Mouse (Mus musculus) right cerebral cortex, postnatal 10 days (tissue): ENCODE data around the gene Sorcs3.

Experiments
- DNase-seq, 2 experiments: peaks; one replicate each; pipeline ENCODE4 v3.0.0; 2021; ENCODE audit warnings: low spot score in 2 of 2

The Sorcs3 gene

DNA sequence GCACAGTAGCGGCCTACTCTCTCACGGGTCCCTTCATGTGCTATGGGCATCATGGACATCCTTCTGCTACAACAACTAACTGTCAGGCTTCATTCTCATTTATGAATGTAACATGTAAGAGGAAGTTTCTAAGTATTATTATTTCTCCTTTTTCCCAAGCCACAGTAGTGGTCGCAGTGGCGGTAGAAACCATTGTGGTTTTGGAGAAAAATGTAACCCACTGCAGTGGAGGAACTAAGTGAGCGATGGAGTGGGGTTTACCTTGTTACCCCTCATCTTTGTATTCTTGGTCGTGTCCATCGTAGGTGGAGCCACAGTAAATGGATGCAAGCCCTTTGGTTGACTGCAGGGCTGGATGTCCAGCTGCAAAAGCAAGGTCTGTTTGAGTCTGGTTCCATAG lies 318.0 kb downstream of the Sorcs3 start:
- DNase-seq, result no peak

DNA sequence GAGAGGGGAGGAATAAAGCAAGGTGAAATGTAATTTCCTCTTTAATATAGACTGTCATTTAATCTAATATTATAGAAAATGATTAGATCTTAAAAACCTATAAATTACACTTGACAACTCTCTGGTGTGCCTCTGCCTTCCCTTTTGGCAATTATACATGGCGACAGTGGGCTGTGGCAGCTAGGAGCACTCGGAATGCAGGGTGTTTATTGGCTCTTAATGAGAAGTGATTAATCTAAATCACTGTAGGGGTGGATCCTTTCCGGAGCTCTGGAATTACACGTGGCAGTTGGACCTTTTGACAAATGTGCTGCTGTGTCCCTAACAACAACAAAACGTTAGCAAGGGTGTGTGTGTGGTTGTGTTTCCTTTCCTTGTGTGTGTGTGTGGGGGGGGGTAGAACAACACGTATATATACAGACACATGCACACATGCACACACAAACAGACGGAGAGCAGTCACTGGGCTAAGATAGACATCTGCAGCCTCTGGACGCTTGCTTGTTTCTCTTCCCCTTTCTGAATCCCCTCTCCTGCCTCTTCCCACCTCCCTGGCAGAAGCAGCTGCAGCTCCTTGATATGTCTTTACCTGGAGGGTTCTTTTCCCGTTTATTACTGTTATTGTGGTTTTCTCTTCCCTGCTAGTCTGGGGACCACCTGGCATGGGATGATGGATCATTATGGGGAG lies 318.8 kb downstream of the Sorcs3 start:
- DNase-seq, result no peak

DNA sequence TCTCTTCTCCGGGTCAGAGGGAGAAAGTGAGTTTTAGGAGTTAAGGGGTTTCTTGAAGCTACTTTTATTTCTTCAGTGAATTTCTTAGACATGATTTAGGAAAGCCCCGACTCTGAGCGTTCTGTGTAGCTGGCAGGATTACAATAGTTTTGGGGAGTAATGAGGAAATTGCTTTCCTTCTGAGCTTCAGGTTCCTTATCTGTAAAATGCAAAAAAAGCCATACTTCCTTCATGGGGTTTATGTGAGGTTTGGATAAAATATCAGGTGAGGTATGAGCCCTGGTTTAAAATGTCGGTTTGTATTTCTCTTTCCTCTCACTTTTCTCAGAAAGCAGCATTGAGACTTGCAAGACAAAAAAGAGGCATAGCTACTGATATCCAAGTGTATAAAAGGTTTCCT lies 327.8 kb downstream of the Sorcs3 start:
- DNase-seq, result no peak

DNA sequence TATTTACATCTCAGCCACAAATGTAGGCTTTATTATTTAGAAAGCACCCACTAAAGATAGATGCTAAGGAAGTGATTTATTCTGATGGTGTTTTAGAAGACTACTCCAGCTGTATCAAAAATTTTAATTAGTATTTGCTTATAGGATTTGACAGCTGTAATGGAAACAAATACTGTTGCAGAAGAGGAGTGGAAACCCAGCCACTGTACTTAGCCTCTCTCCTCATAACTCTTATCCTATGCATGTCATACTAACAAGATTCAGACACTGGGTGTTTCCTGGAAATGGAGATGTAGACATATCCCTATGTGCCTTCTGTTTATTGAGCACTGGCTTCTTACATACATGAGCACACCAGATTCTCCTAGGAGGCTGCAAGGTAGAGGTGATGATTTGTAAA lies 338.5 kb downstream of the Sorcs3 start:
- DNase-seq, result no peak

DNA sequence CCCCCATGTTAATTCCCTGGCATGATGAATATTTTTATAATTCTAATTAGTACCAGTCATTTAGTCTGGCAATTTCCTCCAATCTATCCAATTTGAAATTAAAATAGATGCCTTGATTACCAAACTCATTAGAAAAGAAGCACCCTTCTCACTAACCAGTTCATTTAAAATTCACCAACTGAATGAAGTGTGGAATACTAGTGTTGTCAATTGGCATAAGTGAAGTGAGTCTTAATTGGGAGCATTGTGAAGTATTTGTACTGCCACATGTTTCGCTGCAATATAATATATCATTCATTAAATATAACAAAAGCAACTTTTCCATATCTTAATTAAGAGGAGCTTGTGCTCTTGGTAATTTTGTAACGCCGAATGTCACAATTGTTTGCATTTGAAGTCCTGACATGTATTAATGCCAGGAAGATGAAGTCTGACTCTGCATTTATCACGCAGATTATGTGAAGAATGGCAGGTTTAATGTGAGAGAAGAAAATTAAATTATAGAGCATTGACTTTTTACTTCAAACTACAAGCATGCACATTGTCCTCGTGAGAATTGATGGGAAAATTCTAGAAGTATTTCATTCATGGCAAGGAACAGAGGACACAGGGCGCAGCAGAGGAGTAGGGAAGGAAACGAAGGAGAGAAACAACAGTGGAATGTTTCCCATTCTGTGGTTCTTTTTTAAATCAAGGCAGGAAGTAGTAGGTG lies 339.8 kb downstream of the Sorcs3 start:
- DNase-seq, result no peak

DNA sequence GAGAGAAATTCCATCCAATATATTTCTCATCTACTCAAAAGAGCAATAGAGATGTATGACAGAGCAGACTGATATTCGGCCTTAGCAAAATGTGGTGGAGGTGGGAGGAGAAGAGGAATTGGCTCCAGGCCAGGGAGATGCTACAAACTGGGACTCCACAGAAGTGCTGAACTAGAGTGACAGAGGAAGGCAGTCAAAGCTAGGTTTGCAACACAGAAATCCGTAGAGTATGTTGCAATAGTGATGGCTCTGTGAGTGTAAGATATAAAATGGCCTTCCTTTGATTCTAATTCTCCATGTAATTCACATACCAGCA lies 340.3 kb downstream of the Sorcs3 start:
- peak; percentile 49 to 61 for DNase-seq

DNA sequence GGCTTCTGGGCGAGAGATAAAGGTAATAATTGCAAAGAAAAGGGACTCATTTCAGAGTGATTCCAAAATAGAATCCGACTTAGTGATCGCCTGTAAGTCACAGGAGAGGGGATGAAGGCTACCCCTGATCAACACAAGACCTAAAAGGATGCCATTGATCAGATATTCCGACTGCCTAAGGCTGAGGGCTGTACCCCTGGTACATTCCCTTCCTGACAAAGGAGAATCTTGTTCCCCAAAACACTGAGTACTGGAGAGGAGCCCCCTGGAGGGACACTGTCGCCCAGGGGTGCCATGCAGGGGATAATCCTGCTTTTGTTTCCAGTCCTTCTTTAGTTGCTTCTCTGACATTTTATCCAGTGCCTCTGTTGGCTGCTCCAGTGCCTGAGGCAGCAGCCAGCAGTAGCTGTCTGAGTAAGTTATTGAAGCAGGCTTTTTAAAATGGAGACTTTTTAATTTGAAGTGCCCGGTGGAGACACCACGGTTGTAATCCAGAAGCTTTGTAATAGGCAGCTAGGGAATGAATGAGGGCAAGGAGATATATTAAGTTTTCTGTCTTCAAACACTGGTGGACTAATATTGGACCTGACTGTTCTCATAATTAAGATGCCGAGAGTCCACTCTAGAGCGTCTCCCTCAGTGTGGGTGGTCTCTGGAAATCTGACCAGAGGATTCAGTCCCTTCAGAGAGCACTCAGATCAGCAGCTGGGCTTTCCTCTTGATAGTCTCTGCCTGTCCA lies 342.5 kb downstream of the Sorcs3 start:
- no peak for DNase-seq

DNA sequence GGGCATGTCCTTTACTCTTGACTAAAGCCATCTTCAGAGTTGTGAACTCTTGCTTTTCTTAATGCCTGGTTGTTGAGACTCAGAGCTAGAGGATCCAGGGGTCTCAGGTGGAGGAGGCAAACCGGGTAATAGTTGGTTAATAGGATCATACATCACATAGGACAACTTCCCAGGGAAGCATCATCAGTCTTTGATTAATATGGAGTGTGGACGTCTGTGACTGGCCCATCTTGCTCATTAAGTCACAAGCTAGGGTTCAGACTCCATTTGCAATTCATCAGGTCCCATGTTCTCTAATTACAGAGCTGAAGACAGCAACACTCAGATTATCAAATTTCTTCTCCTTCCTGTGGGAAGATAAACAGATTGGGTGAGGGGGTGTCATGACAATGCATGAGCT lies 353.6 kb downstream of the Sorcs3 start:
- no peak for DNase-seq

DNA sequence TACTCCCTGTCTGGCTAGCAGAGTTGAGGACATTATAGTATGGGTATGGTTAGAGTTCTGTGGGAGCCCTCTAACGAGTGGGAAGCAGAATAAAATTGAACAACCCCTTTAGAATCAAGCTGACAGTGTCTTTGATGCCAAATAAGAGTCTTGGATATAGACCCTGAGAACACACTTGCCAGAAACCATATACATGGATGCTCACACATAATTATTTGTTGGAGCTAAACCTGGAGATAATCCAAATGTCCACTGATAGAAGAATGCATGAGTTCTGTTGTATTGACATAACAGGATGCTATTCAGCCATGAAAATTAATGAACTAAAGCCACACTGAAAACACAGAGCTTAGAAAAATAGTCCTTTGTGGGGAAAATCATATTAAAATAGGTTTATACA lies 369.9 kb downstream of the Sorcs3 start:
- no peak for DNase-seq

DNA sequence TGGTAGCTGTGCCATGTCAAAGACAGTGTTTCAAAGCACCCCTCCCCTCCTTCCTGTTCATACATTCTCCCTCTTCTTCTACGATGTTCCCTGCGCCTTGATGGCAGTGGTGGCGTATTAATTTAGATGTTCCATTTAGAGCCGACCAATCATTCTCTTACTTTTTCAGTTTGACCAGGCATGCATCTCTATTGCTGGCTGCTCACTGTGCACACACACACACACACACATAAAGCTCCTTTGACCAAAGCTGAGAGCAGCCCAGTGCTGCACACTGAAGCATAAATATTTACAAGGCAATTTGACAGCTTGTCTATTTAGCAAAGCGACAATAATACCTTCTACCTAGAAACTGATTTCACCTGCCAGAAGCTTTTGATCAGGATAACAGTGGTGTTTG lies 371.3 kb downstream of the Sorcs3 start:
- no peak for DNase-seq

DNA sequence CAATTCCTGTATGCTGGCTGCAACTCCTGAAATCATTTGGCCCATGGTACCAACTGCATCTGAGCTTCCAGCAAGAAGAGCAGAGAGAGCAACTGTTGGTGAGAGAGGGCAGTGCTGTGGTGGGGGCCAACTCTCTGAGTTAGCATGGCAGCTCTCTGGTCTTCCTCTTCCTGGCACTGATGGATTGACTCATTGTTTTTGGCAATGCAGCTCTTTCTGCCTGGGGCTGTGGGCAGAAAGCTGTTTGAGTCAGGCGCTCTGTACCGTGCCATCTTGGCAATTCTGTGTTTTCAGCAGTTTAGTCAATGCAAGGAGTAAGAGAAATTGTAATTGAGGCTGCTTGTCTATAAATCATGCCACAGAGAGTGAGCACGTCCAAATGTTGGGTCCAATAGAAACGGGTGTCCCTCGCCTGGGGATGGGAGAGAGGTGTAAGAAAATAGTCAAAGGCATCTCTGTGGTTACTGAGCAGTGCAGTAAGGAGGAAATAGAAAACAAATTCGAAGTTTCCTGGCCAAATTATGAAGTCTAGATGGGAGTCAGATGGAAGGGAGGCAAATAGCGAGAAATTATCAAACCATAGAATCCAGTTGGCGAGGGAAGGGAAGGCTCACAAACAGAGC lies 379.2 kb downstream of the Sorcs3 start:
- peak; percentile 23 to 25 for DNase-seq

DNA sequence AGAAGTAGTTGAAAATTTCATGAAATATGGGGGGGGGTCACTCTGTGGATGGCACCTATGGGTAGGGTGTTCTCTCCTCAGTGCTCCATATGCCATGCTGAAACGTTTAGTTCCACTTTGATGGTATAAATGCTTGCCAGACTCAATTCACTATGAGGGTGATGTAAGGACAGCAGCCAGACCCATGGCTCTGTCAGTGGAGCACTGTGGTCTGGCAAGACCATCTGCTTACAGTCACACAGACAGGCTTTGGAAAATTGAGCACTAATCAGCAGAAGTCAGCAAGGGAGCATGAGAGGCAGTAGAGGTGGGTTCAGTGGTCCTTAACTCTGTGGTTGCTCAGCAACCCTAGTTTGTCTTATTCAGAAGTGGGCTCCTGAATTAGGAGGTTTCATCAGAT lies 411.1 kb downstream of the Sorcs3 start:
- no peak for DNase-seq

DNA sequence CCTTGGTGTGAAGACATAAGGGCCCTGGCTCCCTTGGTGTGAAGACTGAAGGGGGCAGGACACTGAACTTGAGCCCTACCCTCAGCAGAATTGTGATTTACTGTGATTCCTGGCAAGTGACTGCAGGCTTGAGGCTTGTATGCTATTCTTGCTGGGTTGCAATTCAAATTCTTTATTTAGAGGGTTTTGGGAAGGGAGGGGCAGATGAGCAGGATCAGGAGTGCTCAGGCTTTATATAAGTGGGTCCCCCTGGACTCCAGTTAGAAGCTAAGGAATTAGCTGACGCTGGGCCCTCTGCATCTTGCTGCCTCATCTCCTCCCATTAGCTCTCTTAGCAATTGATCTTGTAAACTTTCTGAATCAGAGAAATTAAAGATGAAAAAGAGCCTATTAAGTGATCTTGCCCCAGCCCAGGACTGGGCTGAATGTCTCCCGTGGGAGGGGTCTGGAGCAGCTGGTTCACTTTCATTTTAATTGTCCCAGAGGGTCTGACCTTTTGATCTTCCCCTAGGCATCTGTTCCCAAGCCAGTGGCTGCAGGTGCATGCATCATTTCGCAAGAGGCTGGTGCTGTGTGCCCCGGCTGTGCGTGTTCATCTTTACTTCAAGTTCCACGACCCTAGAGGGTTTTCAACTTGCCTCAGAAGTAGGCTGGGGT lies 425.0 kb downstream of the Sorcs3 start:
- DNase-seq, result no peak

DNA sequence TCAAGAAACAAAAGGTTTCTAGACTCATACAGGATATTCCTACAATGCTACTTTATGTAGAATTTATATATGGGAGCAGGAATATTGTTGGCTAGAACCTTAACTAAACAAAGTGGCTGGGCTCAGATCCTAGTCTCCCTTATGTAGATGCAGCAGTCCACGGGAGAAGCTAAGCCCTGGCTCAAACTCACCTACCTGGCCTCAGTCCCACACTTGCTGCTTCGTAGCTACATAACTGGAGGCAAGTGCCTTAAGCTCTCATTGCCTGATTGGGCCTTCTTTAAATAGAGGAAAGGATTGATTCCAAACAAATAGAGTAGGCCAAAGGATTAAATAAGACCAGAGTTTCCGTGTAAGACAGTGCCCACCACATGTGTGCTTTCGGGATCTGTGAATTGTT lies 436.7 kb downstream of the Sorcs3 start:
- DNase-seq, result no peak

DNA sequence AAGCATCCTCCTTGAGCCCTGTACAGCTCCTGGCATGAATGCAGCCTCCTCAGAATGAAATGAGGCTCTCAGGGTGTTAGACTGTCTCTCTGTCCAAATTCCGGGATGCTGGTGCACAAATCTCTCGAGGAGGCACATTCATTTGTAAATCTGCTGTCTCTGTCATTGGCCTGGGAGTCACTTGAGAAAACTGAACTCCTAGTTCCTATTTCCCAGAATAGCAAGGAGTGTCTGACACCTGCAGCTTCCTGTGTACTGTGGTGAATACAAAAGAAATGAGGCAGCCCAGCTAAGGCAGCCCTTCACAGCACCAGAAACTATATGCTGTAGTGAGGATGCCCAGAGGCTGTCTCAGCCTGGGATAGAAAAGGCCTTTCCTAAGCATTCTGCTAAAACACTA lies 444.1 kb downstream of the Sorcs3 start:
- no peak for DNase-seq

DNA sequence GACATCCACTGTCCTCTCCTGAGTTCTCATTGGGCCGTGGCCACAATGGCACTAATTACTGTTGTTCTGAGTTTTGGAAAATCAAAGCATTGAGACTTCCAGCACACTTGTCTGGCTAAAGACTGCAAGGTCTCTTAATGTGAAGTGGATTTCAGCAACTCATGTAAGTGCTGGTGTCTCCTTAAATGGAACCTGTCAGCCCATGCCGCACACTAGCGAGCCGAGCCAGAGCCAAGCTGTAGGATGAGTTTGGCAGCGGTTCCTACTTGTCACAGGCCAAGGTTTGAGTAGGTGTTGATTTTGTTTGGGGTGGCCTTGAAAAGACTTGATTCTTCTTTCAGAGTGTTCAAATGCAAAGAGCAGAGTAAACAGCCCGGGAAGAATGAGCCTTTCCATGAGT lies 445.8 kb downstream of the Sorcs3 start:
- DNase-seq, result peak in 1 of 2 experiments; percentile 40

DNA sequence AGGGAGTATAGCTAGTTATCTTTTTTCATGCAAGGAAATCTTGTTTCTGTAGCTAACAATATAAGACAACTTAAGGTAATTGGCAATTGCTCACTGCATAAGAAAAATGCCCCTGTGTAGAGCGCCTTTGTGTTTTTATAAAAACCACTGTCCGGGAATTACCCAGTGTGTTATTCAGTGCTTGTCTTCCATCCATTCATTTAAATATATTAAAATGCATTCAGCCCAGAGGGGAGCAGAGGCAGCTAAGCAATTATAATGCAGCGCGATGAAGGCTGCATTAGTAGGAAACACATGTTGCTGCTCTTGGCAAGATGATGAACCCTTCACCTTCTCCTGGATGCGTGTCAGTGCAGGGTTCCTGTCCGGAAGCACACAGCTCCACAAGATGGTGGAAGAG lies 454.4 kb downstream of the Sorcs3 start:
- no peak for DNase-seq

DNA sequence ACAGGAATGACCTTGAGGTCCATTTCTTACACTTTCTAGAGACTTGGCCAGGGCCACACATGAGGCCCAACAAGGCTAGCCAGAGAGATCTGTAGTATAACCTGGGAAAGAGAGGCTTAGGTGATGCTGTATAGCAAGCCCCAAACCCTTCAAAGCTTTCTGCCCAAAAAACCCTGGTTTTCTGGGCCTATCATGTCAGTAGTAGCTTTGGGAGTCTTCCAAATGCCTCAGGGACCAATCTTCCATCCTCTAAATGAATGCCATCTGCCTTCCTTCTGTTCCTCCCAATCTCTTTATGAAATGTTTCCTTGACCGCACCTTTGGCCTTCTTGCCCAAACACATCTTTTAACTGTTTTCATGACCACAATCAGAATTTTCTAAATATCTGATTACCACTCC lies 474.1 kb downstream of the Sorcs3 start:
- no peak for DNase-seq

DNA sequence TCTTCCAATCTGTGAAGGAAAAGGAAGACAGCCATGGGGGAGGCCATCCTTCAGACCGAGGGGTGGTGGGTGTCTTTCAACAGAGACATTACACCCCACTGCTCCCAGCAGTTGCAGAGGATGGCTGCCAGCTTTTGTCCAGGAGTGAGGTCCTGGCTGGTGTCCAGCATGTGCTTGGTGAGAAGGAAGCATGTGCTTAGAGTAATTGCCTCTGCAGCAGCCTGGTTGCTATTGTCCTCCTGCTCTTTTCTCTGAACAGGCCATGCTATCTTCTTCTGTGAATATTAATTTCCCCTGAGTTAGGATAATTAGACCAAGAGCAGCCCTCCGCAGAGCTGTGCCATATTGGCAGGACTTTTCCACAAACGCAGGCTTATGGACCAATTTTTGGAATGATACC lies 476.7 kb downstream of the Sorcs3 start:
- peak; percentile 50 to 65 for DNase-seq

DNA sequence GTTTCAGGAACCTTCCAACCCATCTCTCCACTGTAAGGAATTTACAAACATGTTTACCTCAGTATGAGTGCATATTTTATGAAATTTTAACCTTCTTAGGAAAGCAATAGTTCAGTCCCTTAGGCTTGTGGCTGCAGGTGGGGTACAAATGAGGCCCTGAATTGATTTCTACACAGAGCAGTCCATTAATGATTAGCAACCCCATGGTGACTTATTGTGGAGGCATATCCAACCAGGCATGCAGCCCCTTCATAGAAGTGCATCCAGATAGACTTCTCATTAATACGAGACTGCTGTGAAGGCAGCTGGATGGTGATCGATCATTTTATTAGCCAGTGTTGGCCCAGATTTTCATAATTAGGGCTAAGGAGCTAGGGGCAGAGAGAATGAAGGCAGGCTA lies 480.5 kb downstream of the Sorcs3 start:
- DNase-seq, result no peak

DNA sequence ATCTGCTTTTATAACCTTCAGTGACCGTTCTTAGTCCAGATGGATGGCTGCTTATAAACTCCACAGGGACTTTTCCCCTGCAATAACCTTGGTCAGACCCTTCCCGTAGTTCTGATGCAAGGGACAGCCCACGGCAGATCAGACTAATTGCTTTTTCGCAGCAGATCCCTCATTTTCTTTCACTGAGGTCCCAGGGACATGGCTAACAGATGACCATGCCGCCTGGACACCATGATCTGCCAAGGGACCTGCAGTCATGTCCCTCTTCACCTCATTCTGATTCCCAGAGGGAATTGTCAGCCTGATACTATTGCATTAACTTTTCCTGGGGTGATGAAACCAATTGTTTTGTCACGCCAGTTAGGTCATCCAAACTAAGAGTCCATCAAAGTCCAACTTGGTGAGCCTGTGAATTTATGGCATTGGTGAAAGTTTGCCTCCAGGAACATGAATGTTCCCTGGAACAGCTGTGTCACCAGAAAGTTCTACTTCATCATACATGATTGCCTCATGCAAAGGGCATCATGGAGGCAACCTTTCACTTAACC lies 494.4 kb downstream of the Sorcs3 start:
- DNase-seq, result no peak

DNA sequence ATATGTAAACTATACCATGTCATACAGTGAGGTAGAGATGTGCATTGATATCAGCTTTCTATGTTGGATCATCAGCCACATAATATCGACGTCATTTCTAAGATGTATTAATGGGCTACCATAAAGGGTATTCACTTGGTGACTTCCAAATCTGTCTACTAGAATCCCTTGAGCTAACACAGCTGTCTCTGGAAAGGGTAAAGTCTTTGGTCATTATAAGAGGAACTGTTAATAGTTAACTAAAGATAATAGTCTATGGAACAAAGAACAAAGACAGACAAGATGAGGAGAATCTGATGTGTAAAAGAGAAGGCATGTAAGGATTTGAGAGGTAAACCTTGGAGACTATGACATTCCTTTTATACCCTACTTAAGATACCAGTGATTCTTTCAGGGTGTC lies 497.9 kb downstream of the Sorcs3 start:
- no peak for DNase-seq
